Mouse (Mus musculus): Measurements from ENCODE around the gene Gm5129. TPM values are rescaled to one million over a fixed set of nuclear protein-coding genes. Genes with fewer than 3 reads are reported as not detected.

The Gm5129 gene
- polyA plus RNA-seq, 1 experiment from 2014 or later: not detected

Other genes with a start within 250 kb of the Gm5129 start
- 39.9 and 42.1 TPM in 2 replicates for gene Ube3c, start 166.7 kb downstream of the Gm5129 start, polyA plus RNA-seq (2014; fragmentation: Nextera tagmentation; extraction: Ambion mirVana)
- gene Dnajb6, start 248 bp downstream of the Gm5129 start, polyA plus RNA-seq (2014; fragmentation: Nextera tagmentation; extraction: Ambion mirVana): 210 and 226 TPM in 2 replicates